Mouse (Mus musculus): ENCODE data around the gene Il1r2. TPM values are rescaled to one million over a fixed set of nuclear protein-coding genes. Genes with fewer than 3 reads are reported as not detected.

The Il1r2 gene
- polyA plus RNA-seq, 1 experiment, result 4.7 TPM

GRCm38 (mm10) chr1:40156096-40156495, 82.2 kb downstream of the Il1r2 start:
- WGBS, result 80% methylated on average over 6 of the region's 6 CpGs
- no peaks in the 10 kb centered on the region for H3K4me1 ChIP-seq (ENCODE audit: control insufficient read depth, insufficient read depth, low read length)
- no peak for DNase-seq
- H3K4me3 ChIP-seq (replicated peaks; ENCODE audit: extremely low read depth, low read depth, low read length), result no peak overlapping the region
- TF ChIP-seq CTCF (IDR thresholded peaks at IDR 0.05; ENCODE audit: insufficient read depth, low read length) (no peak), POLR2A (IDR thresholded peaks at IDR 0.05; ENCODE audit: borderline replicate concordance, extremely low read depth, low read depth, low read length) (no peak)

- no peak for TF ChIP-seq POLR2A (IDR thresholded peaks at IDR 0.05; ENCODE audit: borderline replicate concordance, extremely low read depth, low read depth, low read length)
- TF ChIP-seq CTCF (IDR thresholded peaks at IDR 0.05; ENCODE audit: insufficient read depth, low read length), result no peak
- peaks cover 4% of the 10 kb centered on the region for H3K4me1 ChIP-seq (ENCODE audit: control insufficient read depth, insufficient read depth, low read length)
- WGBS, result 77% methylated on average over 4 of the region's 4 CpGs
- DNase-seq, result no peak
- H3K4me3 ChIP-seq (replicated peaks; ENCODE audit: extremely low read depth, low read depth, low read length), result no peak overlapping the region
These were observed 89.5 kb downstream of the Il1r2 start for GRCm38 (mm10) chr1:40163329-40163917.

DNA sequence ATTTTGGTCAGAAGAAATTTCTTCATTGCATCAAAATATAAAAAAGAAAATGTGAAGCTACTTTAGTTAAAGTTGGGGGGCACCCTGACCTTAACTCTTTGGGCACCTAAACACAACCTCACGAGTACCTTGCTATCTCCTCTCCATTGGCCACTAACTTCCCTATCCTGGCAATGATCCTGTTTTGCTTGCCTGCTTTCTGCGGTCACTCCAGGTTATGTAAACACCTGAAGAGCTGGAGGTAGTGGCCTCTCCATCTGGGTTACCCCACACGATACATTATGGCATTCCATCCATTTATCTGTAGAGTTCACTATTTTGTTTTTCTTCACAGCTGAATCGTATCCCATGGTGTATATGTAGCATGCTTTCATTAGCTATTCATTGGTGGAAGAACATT, 90.5 kb downstream of the Il1r2 start:
- no peak overlapping the region for H3K4me3 ChIP-seq (replicated peaks; ENCODE audit: extremely low read depth, low read depth, low read length)
- no peak for DNase-seq
- 66% methylated on average over 4 of the region's 4 CpGs for WGBS
- TF ChIP-seq POLR2A (IDR thresholded peaks at IDR 0.05; ENCODE audit: borderline replicate concordance, extremely low read depth, low read depth, low read length), result no peak
- TF ChIP-seq CTCF (IDR thresholded peaks at IDR 0.05; ENCODE audit: insufficient read depth, low read length), result no peak
- peaks cover 4% of the 10 kb centered on the region for H3K4me1 ChIP-seq (ENCODE audit: control insufficient read depth, insufficient read depth, low read length)

DNA sequence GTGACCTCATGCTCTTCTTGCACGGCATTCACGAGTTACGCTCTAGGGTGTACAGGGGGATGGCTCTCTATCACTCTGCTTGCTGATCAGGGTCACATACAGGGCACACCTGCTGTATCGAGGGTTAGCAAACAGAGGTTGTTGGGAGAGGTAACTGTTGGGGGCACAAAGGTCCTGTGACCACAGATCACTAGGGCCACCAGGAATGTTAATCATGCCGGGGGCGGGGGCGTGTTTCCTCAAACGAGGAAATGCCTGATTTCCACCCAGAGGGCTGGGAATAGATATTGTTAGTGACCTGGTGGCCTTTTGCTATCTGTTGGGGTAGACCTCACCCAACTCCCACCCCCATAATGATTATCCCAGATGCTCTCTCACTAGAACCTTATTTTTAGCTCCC, 93.7 kb downstream of the Il1r2 start:
- DNase-seq, result no peak
- WGBS, result 77% methylated on average over 8 of the region's 8 CpGs
- TF ChIP-seq CTCF (IDR thresholded peaks at IDR 0.05; ENCODE audit: insufficient read depth, low read length), result no peak
- TF ChIP-seq POLR2A (IDR thresholded peaks at IDR 0.05; ENCODE audit: borderline replicate concordance, extremely low read depth, low read depth, low read length), result no peak
- Histone ChIP-seq H3K4me1 (ENCODE audit: control insufficient read depth, insufficient read depth, low read length) (peaks cover 4% of the 10 kb centered on the region), H3K4me3 (replicated peaks; ENCODE audit: extremely low read depth, low read depth, low read length) (no peak overlapping the region)

GRCm38 (mm10) chr1:40171878-40172277, 98.0 kb downstream of the Il1r2 start:
- Histone ChIP-seq H3K4me1 (ENCODE audit: control insufficient read depth, insufficient read depth, low read length) (peaks cover 3% of the 10 kb centered on the region; the same call in 1 of the 2 replicates), H3K4me3 (replicated peaks; ENCODE audit: extremely low read depth, low read depth, low read length) (no peak overlapping the region)
- TF ChIP-seq CTCF (IDR thresholded peaks at IDR 0.05; ENCODE audit: insufficient read depth, low read length), result no peak
- no peak for TF ChIP-seq POLR2A (IDR thresholded peaks at IDR 0.05; ENCODE audit: borderline replicate concordance, extremely low read depth, low read depth, low read length)
- DNase-seq, result no peak
- WGBS, result 27% methylated on average over 5 of the region's 5 CpGs

GRCm38 (mm10) chr1:40174146-40174545, 100.3 kb downstream of the Il1r2 start:
- 68% methylated on average over 3 of the region's 3 CpGs for WGBS
- Histone ChIP-seq H3K4me1 (ENCODE audit: control insufficient read depth, insufficient read depth, low read length) (peaks cover 3% of the 10 kb centered on the region; the same call in 1 of the 2 replicates), H3K4me3 (replicated peaks; ENCODE audit: extremely low read depth, low read depth, low read length) (no peak overlapping the region)
- TF ChIP-seq CTCF (IDR thresholded peaks at IDR 0.05; ENCODE audit: insufficient read depth, low read length), result no peak
- no peak for TF ChIP-seq POLR2A (IDR thresholded peaks at IDR 0.05; ENCODE audit: borderline replicate concordance, extremely low read depth, low read depth, low read length)
- DNase-seq, result no peak

Other genes starting within 250 kb of the Il1r2 start
- gene Map4k4, start 173.2 kb upstream of the Il1r2 start, polyA plus RNA-seq (2012; rRNA removed), result 80.4 and 94.7 TPM in 2 replicates
- gene Il1r1, start 151.0 kb downstream of the Il1r2 start, polyA plus RNA-seq (2012; rRNA removed), result 9.2 and 14.1 TPM in 2 replicates